Mouse (Mus musculus): Measurements from ENCODE around the gene Tbkbp1. TPM values are rescaled to one million over a fixed set of nuclear protein-coding genes. Genes with fewer than 3 reads are reported as not detected.

Tbkbp1 gene
- total RNA-seq, 2 experiments from 2014 or later, result 5.2 to 6.5 TPM

DNA sequence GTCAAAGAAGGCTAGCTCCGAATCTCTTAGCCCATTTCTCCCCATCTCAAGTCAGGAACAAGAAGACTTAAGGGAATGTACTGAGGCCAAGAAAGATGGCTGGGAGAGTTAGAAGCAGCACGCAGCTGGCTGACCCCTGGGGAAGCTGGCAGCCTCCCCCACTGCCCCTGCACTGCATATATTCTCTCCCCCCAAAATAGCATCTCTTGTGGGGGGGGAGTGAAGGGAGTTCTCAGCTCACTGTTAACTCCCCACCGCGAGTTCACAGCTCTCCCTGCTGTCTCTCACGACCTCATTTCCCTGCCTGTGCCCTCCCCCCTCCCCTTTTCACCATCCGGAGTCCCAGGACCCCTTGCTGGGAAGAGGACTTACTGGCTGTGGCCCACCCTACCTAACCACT is 19.1 kb downstream of the Tbkbp1 start:
- intact Hi-C loops (cut with DNase I; ENCODE audit: low total_unique reads), result no loop called here
- no peak for DNase-seq

DNA sequence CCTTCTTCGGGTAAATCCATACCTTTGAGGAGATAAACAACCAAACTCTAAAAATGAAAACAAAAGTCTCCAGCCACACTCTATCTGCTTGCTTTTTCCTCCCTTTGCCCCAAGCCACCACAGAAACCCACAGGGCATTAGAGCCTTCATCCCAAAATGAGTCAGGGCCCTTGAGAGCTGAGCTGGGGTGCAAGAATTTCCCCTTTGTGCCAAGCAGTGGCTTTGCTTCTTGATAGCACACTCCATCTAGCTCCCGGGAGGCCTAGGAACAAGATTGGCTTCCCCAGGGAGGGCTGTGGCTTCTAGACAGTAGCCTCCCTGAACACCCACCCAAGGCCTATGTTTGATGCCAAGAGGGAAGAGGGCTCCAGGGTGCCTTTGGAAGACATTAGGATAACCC is 19.6 kb downstream of the Tbkbp1 start:
- intact Hi-C loops (cut with DNase I; ENCODE audit: low total_unique reads), result no loop called here
- DNase-seq, result no peak

DNA sequence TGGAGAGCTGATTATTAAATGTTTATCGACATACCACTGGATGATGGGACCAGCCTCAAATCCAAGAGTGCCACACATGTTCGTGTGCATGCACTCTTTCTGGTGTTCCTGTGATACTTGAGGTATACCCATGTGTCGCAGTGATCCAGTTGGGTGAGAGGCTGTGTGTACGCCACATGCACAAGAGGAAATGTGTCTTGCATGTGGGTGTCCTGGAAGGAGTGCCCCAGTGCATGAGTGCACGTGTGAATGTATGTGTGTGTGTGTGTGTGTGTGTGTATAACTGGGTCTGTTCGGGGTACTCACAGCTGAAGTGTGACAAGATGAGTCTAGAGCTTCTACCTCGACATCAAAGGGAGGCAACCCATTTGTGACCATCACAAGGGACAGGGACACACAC is 21.0 kb downstream of the Tbkbp1 start:
- intact Hi-C loops (cut with DNase I; ENCODE audit: low total_unique reads), result no loop called here
- no peak for DNase-seq

DNA sequence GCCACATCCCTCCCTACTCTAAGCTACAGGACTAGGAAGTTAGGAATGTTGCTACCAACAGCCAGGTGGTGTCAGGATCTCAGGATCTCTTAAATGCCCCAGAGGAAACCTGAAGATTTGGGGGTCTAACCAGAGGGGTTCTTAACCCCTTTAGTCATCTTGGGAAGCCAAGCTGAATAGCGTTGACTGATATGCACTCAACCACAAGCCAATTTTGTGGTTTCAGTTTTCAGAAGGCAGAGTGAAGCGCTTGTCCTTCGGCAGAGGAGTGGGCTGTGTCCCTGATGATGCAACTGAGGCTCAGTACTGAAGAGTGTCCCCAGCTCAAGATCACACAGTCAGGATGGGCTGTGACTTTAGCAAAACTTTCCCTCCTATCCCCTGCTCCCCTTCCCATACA is 22.3 kb downstream of the Tbkbp1 start:
- DNase-seq, result no peak
- intact Hi-C loops (cut with DNase I; ENCODE audit: low total_unique reads), result no loop called here

DNA sequence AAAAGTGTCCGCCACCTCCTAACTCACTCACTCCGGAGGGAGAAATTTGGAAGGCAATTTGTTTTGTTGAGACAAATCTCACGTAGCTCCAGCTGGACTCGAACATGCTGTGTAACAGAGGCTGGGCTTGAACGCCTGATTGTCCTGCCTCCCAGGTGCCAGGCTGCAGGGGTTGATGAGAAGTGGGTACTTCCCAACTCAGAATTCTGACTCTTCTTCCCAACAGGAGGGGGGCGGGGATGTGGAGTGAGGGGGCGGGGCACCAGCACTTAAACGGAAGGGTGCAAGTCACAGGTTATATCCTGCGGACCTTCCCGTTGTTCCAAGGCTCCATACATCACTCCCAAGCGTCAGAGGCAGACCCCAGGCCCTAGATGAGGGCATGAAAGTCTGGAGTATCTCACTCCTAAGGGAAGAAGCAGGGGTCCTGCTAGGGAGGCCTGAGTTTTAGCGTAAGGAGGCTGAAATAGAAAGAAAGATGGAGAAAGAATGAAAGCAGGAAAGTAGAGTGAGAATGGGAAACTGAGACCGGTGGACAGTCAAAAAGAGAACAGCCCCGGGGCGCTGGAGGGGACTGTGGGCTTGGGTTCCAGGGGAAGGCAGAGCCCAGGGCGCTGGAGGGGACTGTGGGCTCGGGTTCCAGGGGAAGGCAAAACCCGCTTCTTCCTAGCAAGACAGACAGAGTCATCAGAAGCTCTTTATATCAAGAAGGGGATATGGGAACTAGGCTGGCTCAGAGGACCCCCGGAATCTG is 23.6 kb downstream of the Tbkbp1 start:
- intact Hi-C loops (cut with DNase I; ENCODE audit: low total_unique reads), result no loop called here
- no peak for DNase-seq

DNA sequence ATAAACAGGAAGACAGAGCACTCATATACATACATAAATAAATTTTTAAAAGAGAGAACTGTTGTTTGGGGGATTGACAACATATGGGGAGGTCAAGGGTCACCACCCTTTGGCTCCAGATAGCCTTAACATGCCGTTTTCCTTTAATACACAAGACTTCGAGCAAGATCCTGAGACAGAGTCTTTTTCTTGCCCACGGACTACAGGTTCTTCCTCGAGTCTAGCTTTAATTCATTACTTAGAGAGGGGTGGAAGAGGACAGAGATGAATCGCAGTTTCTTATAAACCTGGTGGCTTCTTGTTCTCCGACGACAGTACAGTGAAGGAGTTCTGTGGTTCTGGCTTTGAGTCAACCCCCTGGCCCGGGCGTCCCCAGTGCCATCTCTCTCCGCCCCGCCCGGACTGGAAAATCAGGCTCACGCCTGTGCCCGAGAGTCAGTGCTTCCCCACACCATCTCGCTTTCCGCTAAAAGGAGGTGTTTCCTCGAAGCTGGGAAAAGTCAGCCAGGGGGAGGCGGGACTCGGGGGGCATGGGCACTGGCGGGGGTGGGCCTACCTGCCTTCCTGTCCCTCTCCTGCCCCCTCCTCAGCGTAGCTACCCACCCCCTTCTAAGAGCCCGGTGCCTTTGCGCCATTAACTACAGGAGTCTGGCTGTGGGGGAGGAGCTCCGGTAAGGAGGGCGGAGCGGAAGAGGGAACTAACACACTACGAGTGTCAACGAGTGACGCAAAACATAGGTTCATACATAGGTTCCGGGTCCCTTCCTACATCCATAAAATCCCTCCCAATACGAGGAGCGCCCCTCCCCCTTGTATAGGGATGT is 24.4 kb downstream of the Tbkbp1 start:
- intact Hi-C loops (cut with DNase I; ENCODE audit: low total_unique reads), result no loop called here
- no peak for DNase-seq

DNA sequence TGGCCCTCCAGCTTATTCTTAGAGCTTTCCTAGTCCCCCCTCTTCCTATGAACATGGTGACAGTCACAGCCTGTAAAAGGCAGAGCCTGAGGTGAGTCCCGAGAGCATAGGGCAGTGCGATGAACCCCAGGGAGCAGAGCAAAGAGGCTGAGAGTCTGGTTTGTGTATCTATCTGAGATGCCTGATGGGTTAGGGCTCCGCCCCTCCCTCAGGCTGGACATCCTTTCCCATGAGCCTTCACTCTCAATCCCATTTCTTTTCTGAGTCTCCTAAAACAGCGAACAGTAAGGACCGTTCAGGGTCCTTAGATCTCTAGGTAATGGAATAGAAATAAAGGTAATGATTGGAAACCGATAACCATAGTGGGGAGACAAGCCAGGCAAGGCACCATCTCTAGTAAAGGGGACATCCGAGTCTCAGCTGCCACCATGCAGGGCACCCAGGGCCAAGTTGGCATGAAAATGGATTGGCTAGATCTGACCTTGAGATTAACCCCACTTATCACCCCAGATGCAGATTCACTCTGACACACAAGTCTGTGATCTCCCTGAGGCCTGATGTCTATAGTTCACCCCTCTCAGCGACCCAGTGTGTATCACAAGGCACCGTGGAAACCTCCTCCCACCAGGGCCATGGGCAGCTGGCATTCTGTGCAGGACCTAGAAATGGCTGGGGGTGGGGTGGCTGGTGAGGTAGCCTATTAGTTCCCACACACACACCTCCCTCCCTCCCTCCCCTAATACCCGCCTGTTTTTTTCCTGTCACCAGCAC is 26.8 kb downstream of the Tbkbp1 start:
- DNase-seq, result no peak
- intact Hi-C loops (cut with DNase I; ENCODE audit: low total_unique reads), result no loop called here

DNA sequence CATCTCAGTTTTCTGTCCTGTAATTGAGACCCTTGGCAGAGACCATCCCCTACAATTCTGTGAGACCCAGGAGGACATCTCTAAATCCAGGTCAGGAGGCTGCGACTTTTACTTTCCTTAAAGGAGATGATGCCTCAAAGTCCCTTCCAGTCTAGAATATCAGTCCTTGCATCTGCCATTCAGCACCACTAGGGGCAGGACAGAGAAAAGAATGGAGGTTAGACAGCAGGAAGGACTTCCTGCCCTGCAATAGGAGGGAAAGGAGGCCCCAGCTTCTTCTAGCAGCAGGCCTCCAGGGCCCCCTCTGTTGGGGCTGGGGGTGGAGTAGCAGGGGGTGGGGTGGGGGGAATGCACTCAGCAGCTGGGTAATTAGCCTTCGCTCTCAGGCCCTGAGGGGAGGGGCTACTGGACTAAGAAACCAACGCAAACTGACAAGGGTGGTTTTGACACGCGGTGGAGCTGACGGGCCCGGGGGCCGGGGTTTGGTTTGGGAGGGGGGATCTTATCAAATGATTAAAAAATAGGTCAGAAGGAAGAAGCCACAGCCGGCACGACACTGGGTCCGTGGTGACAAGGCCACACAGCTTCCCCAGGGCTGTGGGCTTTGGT is 27.9 kb downstream of the Tbkbp1 start:
- DNase-seq, result no peak
- intact Hi-C loops (cut with DNase I; ENCODE audit: low total_unique reads), result no loop called here

DNA sequence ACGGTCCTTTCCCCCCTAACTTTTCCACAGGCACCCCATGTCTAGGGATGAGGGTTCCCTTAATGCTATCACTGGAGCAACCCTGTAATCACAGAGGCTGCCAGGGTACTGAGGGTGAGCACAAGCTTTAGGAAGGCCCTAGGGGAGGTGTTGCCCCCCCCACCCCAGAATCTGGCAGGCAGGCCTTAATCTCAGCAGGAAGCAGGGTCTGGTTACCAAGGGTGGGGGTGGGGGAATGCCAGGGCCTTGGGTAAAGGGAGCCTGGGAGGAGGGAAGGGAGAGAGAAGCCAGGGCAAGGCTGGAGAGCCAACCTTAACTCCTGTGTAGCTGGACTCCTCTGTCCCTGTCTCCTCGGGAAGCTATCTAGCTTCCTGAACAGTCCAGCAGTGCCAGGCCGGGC is 30.7 kb downstream of the Tbkbp1 start:
- intact Hi-C loops (cut with DNase I; ENCODE audit: low total_unique reads), result no loop called here
- no peak for DNase-seq

DNA sequence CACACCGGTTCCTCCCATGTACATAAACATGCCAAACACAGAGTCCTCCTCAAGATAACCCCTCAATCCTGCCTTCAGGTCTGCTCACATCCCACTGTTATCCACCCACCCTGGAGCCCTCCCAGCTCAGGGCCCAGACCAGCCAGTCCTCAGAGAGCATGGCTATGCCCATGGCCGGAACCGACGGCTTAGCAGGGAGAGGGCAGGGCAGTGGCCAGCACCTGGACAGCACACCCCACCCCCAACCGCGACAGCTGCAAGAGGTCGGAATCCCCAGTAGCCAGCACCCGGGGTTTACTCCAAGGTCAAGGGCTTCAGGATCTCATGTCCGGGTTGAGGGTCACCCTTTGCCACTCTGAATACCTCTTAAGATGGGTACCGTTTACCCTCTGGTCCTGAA is 31.1 kb downstream of the Tbkbp1 start:
- intact Hi-C loops (cut with DNase I; ENCODE audit: low total_unique reads), result no loop called here
- peak; percentile 43 for DNase-seq

DNA sequence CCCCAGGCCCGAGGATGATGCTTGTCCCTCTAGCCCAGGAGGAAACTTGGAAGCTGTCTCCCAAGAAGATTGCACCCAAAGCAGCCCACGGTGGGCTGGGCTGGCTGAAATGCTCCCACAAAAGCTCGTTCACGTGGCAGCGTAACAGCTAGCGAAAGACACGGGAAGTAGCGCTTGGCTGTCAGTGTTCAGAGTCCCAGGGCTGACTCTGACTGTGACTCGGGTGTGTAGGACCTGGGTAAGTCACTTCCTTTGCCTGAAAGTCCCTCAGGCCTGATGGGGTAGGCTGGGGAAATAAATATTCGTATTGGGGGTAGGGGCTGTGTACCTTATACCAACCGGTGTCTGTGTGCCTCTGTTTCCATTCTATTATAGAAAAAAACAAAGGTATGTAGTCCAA is 35.5 kb downstream of the Tbkbp1 start:
- DNase-seq, result no peak
- intact Hi-C loops (cut with DNase I; ENCODE audit: low total_unique reads), result no loop called here

DNA sequence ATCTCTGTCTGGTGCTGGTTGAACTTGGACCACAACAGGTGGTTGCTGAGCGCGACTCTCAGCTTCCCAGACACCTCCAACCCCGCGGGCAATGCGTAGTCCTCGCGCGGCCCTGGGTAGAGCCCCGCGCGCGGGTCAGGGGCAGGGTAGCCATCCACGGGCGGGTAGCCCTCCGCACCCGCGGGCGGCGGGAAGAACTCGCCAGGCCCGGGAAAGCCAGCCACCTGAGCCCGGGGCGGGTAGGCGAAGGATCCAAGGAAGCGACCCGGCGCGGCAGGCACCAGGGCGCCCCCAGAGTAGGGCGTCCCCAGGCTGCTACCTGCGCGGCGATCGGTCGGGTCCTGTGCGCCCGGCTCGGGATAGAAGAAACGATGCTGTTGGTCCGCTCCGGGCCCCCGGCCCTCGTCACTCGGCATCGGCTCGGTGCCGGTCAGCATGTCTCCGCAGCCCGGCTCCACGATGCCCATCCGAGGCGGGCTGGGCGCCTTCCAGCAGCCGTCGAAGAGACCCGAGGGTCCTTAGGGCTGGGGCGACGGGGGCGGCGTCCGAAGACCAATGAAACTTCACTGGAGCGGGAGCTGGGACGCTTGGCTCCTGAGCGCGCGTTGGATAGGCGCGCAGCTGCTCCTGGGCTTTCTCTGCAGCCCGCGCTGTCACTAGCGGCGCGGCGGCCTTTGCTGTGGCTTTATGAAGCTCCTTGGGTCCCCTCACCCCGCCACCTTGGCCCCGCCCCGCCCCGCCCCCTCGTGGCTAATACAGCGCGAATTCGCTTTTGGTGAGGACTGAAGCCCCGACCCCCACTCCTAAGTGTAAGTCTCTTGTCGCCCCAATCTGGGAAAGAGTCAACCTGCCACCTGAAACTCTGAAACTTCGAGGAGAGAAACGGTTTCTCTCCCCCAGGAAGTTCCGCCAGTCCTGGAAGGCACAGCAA is 36.4 kb downstream of the Tbkbp1 start, which contains the start of gene Tbx21:
Gene Tbx21, minus strand, starts transcription at position 661 of the 931 bp plus-strand sequence.
- DNase-seq, result no peak
- intact Hi-C loops (cut with DNase I; ENCODE audit: low total_unique reads), result no loop called here

DNA sequence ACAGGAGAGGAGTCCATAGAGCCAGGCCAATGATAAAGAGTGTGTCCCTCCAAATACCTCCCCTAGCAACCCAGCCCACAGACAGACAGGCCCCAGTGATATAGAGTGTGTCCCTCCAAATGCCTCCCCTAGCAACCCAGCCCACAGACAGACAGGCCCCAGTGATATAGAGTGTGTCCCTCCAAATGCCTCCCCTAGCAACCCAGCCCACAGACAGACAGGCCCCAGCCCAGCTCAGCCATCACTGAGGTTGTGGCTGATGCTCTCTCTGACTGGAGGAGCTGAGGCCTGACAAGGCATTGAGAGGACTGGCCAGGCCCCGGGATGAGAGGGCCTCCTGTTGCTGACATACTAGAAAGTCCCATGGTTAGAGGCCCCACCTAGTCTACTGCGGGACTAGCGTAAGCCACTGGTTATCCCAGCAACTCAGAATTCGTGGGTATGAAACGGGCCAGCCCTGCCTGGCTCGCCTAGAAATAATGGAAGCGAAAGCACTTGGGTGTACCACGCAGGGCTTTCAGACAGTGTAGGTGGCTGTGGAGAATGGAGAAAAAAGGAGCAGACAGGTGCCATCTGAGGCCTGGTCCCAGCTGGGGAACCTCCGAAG is 38.7 kb downstream of the Tbkbp1 start:
- DNase-seq, result no peak
- intact Hi-C loops (cut with DNase I; ENCODE audit: low total_unique reads), result no loop called here

DNA sequence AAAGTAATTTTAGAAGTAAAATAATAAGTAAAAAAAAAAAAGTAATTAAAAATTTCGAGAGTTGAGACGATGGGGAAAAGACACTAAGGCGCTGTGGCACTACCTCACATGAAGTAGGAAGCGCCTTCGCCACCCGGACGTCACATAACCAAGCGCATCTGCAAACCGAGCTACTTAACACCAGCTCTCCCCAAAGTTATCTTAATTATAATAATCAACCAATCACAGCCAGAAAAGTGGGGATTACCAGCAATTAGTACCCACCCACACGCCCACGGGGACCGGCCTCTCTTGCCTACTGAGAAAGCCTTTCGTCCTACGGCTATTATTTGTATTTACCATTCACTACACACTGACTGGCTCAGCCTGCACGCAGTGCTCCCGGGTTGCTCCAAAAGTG is 42.3 kb downstream of the Tbkbp1 start:
- intact Hi-C loops (cut with DNase I; ENCODE audit: low total_unique reads), result no loop called here
- no peak for DNase-seq

DNA sequence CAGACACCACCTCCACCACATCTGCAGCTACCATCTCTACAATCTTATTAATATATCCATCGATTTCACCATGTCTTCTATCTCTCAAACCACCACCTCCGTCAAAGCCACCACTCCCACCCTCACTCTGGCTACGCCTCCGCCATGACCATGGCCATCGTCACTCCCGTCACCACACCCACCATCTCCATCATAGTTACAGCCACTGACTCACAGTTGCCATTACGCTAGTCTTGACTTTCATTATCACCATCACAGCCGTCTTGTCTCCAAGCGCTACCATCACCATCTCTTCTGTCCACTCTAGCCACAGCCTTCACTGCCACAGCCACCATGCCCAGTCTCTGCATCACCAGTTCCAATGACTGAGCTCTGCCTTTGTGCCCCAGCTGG is 47.2 kb downstream of the Tbkbp1 start:
- no peak for DNase-seq
- intact Hi-C loops (cut with DNase I; ENCODE audit: low total_unique reads), result no loop called here

DNA sequence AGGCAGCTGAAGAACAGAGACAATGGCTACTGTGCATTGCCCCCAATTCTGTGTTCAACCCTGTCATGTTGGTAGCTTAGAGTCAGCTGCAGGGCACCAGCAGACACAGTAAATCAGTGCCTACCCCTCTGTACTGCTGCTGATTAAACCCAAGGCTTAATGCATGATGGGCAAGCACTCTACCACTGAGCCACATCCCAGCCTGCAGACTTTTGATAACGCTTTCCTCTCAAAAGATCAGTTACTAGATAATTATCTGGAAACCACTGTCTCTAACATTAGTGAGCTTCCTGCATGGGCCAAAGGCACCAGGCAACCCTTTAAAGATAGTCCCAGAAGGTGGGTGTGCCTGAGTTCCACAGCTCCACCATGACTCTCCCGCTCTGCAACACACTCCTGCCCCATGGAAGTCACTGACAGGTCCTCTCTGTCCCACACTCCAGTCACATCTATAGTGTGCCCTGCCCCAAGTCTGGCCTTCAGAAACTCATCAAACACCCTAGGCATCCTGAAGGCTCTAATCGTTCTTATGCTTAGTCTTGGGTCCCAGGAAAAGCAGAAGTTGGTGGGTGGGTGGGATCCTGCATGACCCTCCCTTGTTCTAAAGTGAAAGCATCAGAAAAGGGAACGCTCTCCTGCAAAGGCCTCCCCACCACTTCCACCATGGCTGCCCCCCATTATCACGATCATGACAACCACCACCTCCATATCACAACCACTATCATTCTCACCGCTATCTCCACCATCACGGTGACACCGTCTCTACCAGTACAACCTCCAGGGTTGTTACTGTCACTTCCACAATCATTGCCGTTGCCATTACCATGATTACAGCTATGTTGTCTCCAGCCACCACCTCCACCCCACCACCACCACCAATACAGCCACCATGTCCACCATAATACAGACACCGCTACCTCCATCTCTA is 47.9 kb downstream of the Tbkbp1 start:
- intact Hi-C loops (cut with DNase I; ENCODE audit: low total_unique reads), result no loop called here
- no peak for DNase-seq

DNA sequence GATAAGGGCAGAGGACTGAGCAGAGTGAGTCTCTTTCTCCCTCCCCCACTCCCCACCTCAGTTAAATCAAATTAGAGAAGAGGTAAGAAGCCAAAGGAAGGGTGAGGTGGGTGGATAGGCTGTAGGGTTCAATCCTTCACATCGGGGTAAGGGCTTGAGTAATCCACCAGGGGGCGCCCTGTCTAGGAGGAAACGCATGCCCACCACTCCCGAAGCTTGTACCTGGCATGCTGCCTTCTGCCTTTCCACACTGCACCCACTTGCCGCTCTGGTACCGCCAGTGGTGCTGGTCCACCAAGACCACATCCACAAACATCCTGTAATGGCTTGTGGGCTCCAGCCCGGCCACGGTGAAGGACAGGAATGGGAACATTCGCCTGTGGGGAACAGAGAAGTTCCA is 49.6 kb downstream of the Tbkbp1 start:
- peak; percentile 71 for DNase-seq
- intact Hi-C loops (cut with DNase I; ENCODE audit: low total_unique reads), result loop anchor here (2.0 kb wide), 1 partner anchor 47 kb away; no protein-coding TSS in a partner anchor
